ENCODE assay signal across 11 mouse cellular contexts in the genomic region with DNA sequence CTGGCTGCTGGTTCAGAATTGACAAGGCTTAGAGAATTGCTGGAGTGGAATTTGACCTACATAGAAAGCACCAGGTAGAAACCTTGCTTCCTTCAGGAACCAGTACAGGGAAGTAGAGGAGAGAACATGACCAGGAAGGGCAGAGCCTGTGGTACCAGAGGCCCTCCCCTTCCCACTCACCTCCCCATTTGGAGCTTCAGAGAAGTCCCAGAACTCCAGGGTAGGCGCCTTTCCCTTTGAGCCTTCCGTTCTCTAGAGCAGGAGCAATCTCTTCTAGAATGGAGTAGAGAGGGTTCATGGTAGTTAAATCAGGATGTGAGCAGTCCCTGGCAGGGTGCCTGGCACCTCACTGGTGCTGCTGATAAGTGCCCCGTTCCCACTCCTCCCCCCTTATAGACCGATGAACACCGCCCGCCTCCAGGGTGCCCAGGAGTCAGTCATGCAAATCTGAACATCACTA. TPM values are rescaled to one million over a fixed set of nuclear protein-coding genes. Genes with fewer than 3 reads are reported as not detected.
DNase-seq lines count a peak whose midpoint lies in the region; ATAC-seq and TF ChIP-seq lines count a peak whose summit lies in the region.
"Had no signal": no experiment of that assay in that cellular context is flagged by ENCODE, and none has a peak within 500 bp of the region (broad histone marks: within the 10 kb centered on the region; RNA-seq: fewer than 3 reads in every experiment).

No protein-coding gene starts in this region.

- no peak for DNase-seq in hindbrain, embryonic 11.5 days (ENCODE audit: low spot score)
- peak; percentile 46 to 61 for DNase-seq in heart, adult 2 months
- DNase-seq in kidney, adult 2 months: peak; percentile 53
- DNase-seq in liver, embryonic 14.5 days (ENCODE audit: low read depth in 3 of 3, low spot score in 3 of 3): no peak
- no peak for DNase-seq in thymus, adult 2 months
- DNase-seq in hindbrain, embryonic 14.5 days (ENCODE audit: low spot score): no peak
- no peak for DNase-seq in frontal cortex, postnatal 14 days (ENCODE audit: low spot score in 2 of 2)
- DNase-seq: gastrocnemius, postnatal 25 days; lung, postnatal 10 days had no signal

- H3K9me3 ChIP-seq in hindbrain, embryonic 13.5 days: no peaks in the 10 kb centered on the region
- no peaks in the 10 kb centered on the region for H3K9me3 ChIP-seq in hindbrain, embryonic 11.5 days (ENCODE audit: control insufficient read depth, low read length)
- H3K9me3 ChIP-seq in liver, embryonic 14.5 days (ENCODE audit: control insufficient read depth, low read length): no peaks in the 10 kb centered on the region
- no peaks in the 10 kb centered on the region for H3K9me3 ChIP-seq in hindbrain, embryonic 14.5 days (ENCODE audit: control insufficient read depth, low read length)
- H3K9me3 ChIP-seq: neural tube, embryonic 12.5 days had no signal

- TF ChIP-seq POLR2A in heart, adult 2 months (IDR thresholded peaks at IDR 0.05; ENCODE audit: insufficient read depth, low read depth, low read length): no peak
- TF ChIP-seq POLR2A in kidney, adult 2 months (IDR thresholded peaks at IDR 0.05; ENCODE audit: low read depth, low read length): no peak
- no peak for TF ChIP-seq POLR2A in thymus, adult 2 months (IDR thresholded peaks at IDR 0.05; ENCODE audit: control insufficient read depth, extremely low read depth, insufficient read depth, low read length, poor library complexity)

- TF ChIP-seq CTCF in heart, adult 2 months (IDR thresholded peaks at IDR 0.05): no peak
- TF ChIP-seq CTCF in kidney, adult 2 months (conservative IDR thresholded peaks at IDR 0.05; ENCODE audit: insufficient read depth, insufficient read length, low read depth, low read length): no peak
- no peak for TF ChIP-seq CTCF in liver, embryonic 14.5 days (IDR thresholded peaks at IDR 0.05; ENCODE audit: low read depth)
- no peak for TF ChIP-seq CTCF in thymus, adult 2 months (IDR thresholded peaks at IDR 0.05; ENCODE audit: borderline replicate concordance, control insufficient read depth, extremely low read depth, insufficient read depth, low read length, poor library complexity)

- no peak overlapping the region for H3K4me3 ChIP-seq in hindbrain, embryonic 13.5 days
- no peak overlapping the region for H3K4me3 ChIP-seq in hindbrain, embryonic 11.5 days (ENCODE audit: low read depth, low read length)
- no peak overlapping the region for H3K4me3 ChIP-seq in heart, adult 2 months
- H3K4me3 ChIP-seq in kidney, adult 2 months (ENCODE audit: insufficient read depth, low read depth, low read length): no peak overlapping the region
- 0 out of 4 replicates have a peak overlapping the region, but pooled peaks of 1 of the 2 experiments have one; percentile 22 for H3K4me3 ChIP-seq in liver, embryonic 14.5 days (ENCODE audit: insufficient read depth in 1 of 2, low read depth in 2 of 2, low read length in 2 of 2)
- H3K4me3 ChIP-seq in thymus, adult 2 months (ENCODE audit: control insufficient read depth, insufficient read depth, low read length): no peak overlapping the region
- no peak overlapping the region for H3K4me3 ChIP-seq in hindbrain, embryonic 14.5 days (replicated peaks; ENCODE audit: low read length)
- H3K4me3 ChIP-seq: neural tube, embryonic 12.5 days had no signal

- peaks cover 39% of the 10 kb centered on the region for H3K4me1 ChIP-seq in hindbrain, embryonic 13.5 days (replicated peaks)
- peaks cover 14% of the 10 kb centered on the region for H3K4me1 ChIP-seq in hindbrain, embryonic 11.5 days (replicated peaks; ENCODE audit: control insufficient read depth, insufficient read depth, low read length)
- peaks cover 4% of the 10 kb centered on the region for H3K4me1 ChIP-seq in heart, adult 2 months (ENCODE audit: control insufficient read depth, insufficient read depth, low read length)
- H3K4me1 ChIP-seq in kidney, adult 2 months (ENCODE audit: control insufficient read depth, insufficient read depth, low read length): peaks cover 31% of the 10 kb centered on the region; the same call in 1 of the 2 replicates
- peaks cover 44 to 79% of the 10 kb centered on the region in 2 experiments for H3K4me1 ChIP-seq in liver, embryonic 14.5 days (replicated peaks; ENCODE audit: control insufficient read depth in 2 of 2, insufficient read depth in 2 of 2, low read length in 1 of 2)
- 0 out of 2 replicates have a peak, but pooled peaks cover 4% of the 10 kb centered on the region for H3K4me1 ChIP-seq in thymus, adult 2 months (replicated peaks; ENCODE audit: control insufficient read depth, insufficient read depth, low read length)
- H3K4me1 ChIP-seq in hindbrain, embryonic 14.5 days (replicated peaks; ENCODE audit: control insufficient read depth, insufficient read depth, low read length): 0 out of 2 replicates have a peak, but pooled peaks cover 5% of the 10 kb centered on the region

- H3K4me2 ChIP-seq in hindbrain, embryonic 13.5 days: no peak overlapping the region
- H3K4me2 ChIP-seq in hindbrain, embryonic 11.5 days (replicated peaks; ENCODE audit: low read depth, low read length): no peak overlapping the region
- peak overlapping the region; percentile 81 for H3K4me2 ChIP-seq in liver, embryonic 14.5 days (ENCODE audit: low read depth)
- H3K4me2 ChIP-seq in hindbrain, embryonic 14.5 days (replicated peaks): no peak overlapping the region
- H3K4me2 ChIP-seq: neural tube, embryonic 12.5 days had no signal

- no peak overlapping the region for H3K27ac ChIP-seq in hindbrain, embryonic 13.5 days
- H3K27ac ChIP-seq in hindbrain, embryonic 11.5 days (ENCODE audit: low read depth, low read length): no peak overlapping the region
- no peak overlapping the region for H3K27ac ChIP-seq in heart, adult 2 months
- H3K27ac ChIP-seq in kidney, adult 2 months (ENCODE audit: insufficient read depth, low read depth, low read length): peak overlapping the region; percentile 78
- peak overlapping the region; percentile 37 for H3K27ac ChIP-seq in liver, embryonic 14.5 days
- no peak overlapping the region for H3K27ac ChIP-seq in thymus, adult 2 months (ENCODE audit: control insufficient read depth, insufficient read depth, low read length)
- no peak overlapping the region for H3K27ac ChIP-seq in hindbrain, embryonic 14.5 days
- H3K27ac ChIP-seq: neural tube, embryonic 12.5 days had no signal

- WGBS in hindbrain, embryonic 13.5 days: 60% methylated on average over 6 of the region's 6 CpGs
- 57% methylated on average over 6 of the region's 6 CpGs for WGBS in hindbrain, embryonic 11.5 days
- 46% methylated on average over 6 of the region's 6 CpGs for WGBS in heart, adult 2 months
- 25% methylated on average over 6 of the region's 6 CpGs for WGBS in kidney, adult 2 months
- 35% methylated on average over 6 of the region's 6 CpGs for WGBS in liver, embryonic 14.5 days (ENCODE audit: insufficient replicate concordance)
- whole genome bisulfite sequencing in thymus, adult 2 months: 76% methylated on average over 6 of the region's 6 CpGs
- WGBS in hindbrain, embryonic 14.5 days: 59% methylated on average over 6 of the region's 6 CpGs

- intact Hi-C loops in heart, adult 2 months (cut with DNase I): no loop called here

- H3K36me3 ChIP-seq in hindbrain, embryonic 13.5 days: peaks cover 5% of the 10 kb centered on the region; the same call in 1 of the 2 replicates
- H3K36me3 ChIP-seq in hindbrain, embryonic 11.5 days (ENCODE audit: control insufficient read depth, insufficient read depth, low read length): no peaks in the 10 kb centered on the region
- H3K36me3 ChIP-seq in heart, adult 2 months (ENCODE audit: control insufficient read depth, insufficient read depth, low read length): no peaks in the 10 kb centered on the region
- no peaks in the 10 kb centered on the region for H3K36me3 ChIP-seq in kidney, adult 2 months (ENCODE audit: control insufficient read depth, insufficient read depth, low read length)
- peaks cover 99% of the 10 kb centered on the region for H3K36me3 ChIP-seq in liver, embryonic 14.5 days (replicated peaks; ENCODE audit: control insufficient read depth, insufficient read depth, low read depth)
- no peaks in the 10 kb centered on the region for H3K36me3 ChIP-seq in thymus, adult 2 months (ENCODE audit: control insufficient read depth, insufficient read depth, low read length)
- H3K36me3 ChIP-seq in hindbrain, embryonic 14.5 days (replicated peaks; ENCODE audit: control insufficient read depth, insufficient read depth): no peaks in the 10 kb centered on the region; the same call in 1 of the 2 replicates

- H3K27me3 ChIP-seq in hindbrain, embryonic 13.5 days: no peaks in the 10 kb centered on the region
- H3K27me3 ChIP-seq in hindbrain, embryonic 11.5 days (ENCODE audit: control insufficient read depth, insufficient read depth, low read length): no peaks in the 10 kb centered on the region
- no peaks in the 10 kb centered on the region for H3K27me3 ChIP-seq in heart, adult 2 months (ENCODE audit: control insufficient read depth, insufficient read depth, low read length)
- no peaks in the 10 kb centered on the region for H3K27me3 ChIP-seq in kidney, adult 2 months (replicated peaks; ENCODE audit: control insufficient read depth, insufficient read depth, low read length)
- H3K27me3 ChIP-seq in liver, embryonic 14.5 days (ENCODE audit: control insufficient read depth, insufficient read depth, low read length): no peaks in the 10 kb centered on the region
- no peaks in the 10 kb centered on the region for H3K27me3 ChIP-seq in thymus, adult 2 months (ENCODE audit: control insufficient read depth, insufficient read depth, low read length)
- H3K27me3 ChIP-seq in hindbrain, embryonic 14.5 days (ENCODE audit: control insufficient read depth, insufficient read depth, low read length): no peaks in the 10 kb centered on the region
- H3K27me3 ChIP-seq: neural tube, embryonic 12.5 days had no signal

- ATAC-seq in hindbrain, embryonic 13.5 days (ENCODE audit: low FRiP score): no peak
- ATAC-seq in hindbrain, embryonic 11.5 days (ENCODE audit: low FRiP score): no peak
- peak; percentile 22; the same call in 1 of the 2 replicates for ATAC-seq in liver, embryonic 14.5 days (ENCODE audit: insufficient read depth)
- no peak for ATAC-seq in hindbrain, embryonic 14.5 days (ENCODE audit: low FRiP score)

- TF ChIP-seq EP300 in heart, adult 2 months (IDR thresholded peaks at IDR 0.05; ENCODE audit: insufficient read depth, low read depth, low read length): no peak
- TF ChIP-seq EP300 in liver, embryonic 14.5 days (IDR thresholded peaks at IDR 0.05; ENCODE audit: low read depth): no peak

- H3K9ac ChIP-seq in hindbrain, embryonic 13.5 days: peak overlapping the region; percentile 19; the same call in 1 of the 2 replicates
- no peak overlapping the region for H3K9ac ChIP-seq in hindbrain, embryonic 11.5 days (ENCODE audit: low read depth, low read length)
- H3K9ac ChIP-seq in heart, adult 2 months (ENCODE audit: low read depth, low read length): no peak overlapping the region
- peak overlapping the region; percentile 20; the same call in 1 of the 2 replicates for H3K9ac ChIP-seq in liver, embryonic 14.5 days (replicated peaks)
- no peak overlapping the region for H3K9ac ChIP-seq in hindbrain, embryonic 14.5 days
- H3K9ac ChIP-seq: neural tube, embryonic 12.5 days had no signal

- peaks cover 1% of the 10 kb centered on the region; the same call in 1 of the 2 replicates for H3K79me2 ChIP-seq in heart, adult 2 months (replicated peaks; ENCODE audit: control insufficient read depth, insufficient read depth, low read length)

RNA-seq across cellular contexts. Expression of gene Slc2a1, which starts 7.1 kb away (rescaled TPM):
- 94.4 and 96.5 TPM in 2 replicates for polyA plus RNA-seq in hindbrain, embryonic 13.5 days (2015; fragmentation: Nextera tagmentation; extraction: Ambion mirVana)
- polyA plus RNA-seq in hindbrain, embryonic 11.5 days (2014; fragmentation: Nextera tagmentation; extraction: Ambion mirVana): 134 and 137 TPM in 2 replicates
- total RNA-seq in heart, adult 2 months (2021): 10 to 100 TPM in 1 of 2 experiments, 1 to 10 TPM in 1; 8.9 to 18.9 TPM
- 16.6 and 18.1 TPM in 2 replicates for polyA plus RNA-seq in heart, adult 2 months (2012; rRNA removed)
- polyA plus RNA-seq in kidney, adult 2 months (2012; rRNA removed): 78.4 and 89.6 TPM in 2 replicates
- polyA plus RNA-seq in liver, embryonic 14.5 days (2012; rRNA removed): 173 and 192 TPM in 2 replicates
- 259 and 296 TPM in 2 replicates for polyA plus RNA-seq in liver, embryonic 14.5 days (2014; fragmentation: Nextera tagmentation; extraction: Ambion mirVana)
- polyA plus RNA-seq in thymus, adult 2 months (2012; rRNA removed): 42.2 and 42.5 TPM in 2 replicates
- 86.5 and 92.1 TPM in 2 replicates for polyA plus RNA-seq in hindbrain, embryonic 14.5 days (2014; fragmentation: Nextera tagmentation; extraction: Ambion mirVana)

RNA-seq across cellular contexts. Expression of gene Zfp691, which starts 58.4 kb away (rescaled TPM):
- polyA plus RNA-seq in hindbrain, embryonic 13.5 days (2015; fragmentation: Nextera tagmentation; extraction: Ambion mirVana): 7.4 and 7.6 TPM in 2 replicates
- polyA plus RNA-seq in hindbrain, embryonic 11.5 days (2014; fragmentation: Nextera tagmentation; extraction: Ambion mirVana): 7.4 and 8.3 TPM in 2 replicates
- 10 to 100 TPM; 20.6 to 23.4 TPM for total RNA-seq in heart, adult 2 months (2021)
- polyA plus RNA-seq in heart, adult 2 months (2012; rRNA removed): 20.6 and 41.2 TPM in 2 replicates
- polyA plus RNA-seq in kidney, adult 2 months (2012; rRNA removed): 16.6 and 19.3 TPM in 2 replicates
- 2.6 and 3.3 TPM in 2 replicates for polyA plus RNA-seq in liver, embryonic 14.5 days (2012; rRNA removed)
- 1.5 and 2.3 TPM in 2 replicates for polyA plus RNA-seq in liver, embryonic 14.5 days (2014; fragmentation: Nextera tagmentation; extraction: Ambion mirVana)
- polyA plus RNA-seq in thymus, adult 2 months (2012; rRNA removed): 12.9 and 19.1 TPM in 2 replicates
- 3.2 and 4.9 TPM in 2 replicates for polyA plus RNA-seq in hindbrain, embryonic 14.5 days (2014; fragmentation: Nextera tagmentation; extraction: Ambion mirVana)

Comparison
In these comparisons a context has a peak if more than half of its experiments do, and no peak if none do; other contexts are left out.
1. H3K9ac ChIP-seq: peak in hindbrain, embryonic 13.5 days (single experiment) and liver, embryonic 14.5 days (single experiment); none in hindbrain, embryonic 11.5 days (single experiment), heart, adult 2 months (single experiment) and hindbrain, embryonic 14.5 days (single experiment).
2. H3K27ac ChIP-seq: peak in kidney, adult 2 months (single experiment) and liver, embryonic 14.5 days (single experiment); none in hindbrain, embryonic 13.5 days (single experiment), hindbrain, embryonic 11.5 days (single experiment), heart, adult 2 months (single experiment), thymus, adult 2 months (single experiment) and hindbrain, embryonic 14.5 days (single experiment).
3. DNase-seq: peak in heart, adult 2 months (2 of 2) and kidney, adult 2 months (single experiment); none in hindbrain, embryonic 11.5 days (single experiment), liver, embryonic 14.5 days (0 of 3), thymus, adult 2 months (single experiment), hindbrain, embryonic 14.5 days (single experiment) and frontal cortex, postnatal 14 days (0 of 2).